ENCODE assay signal across 7 mouse cellular contexts in the genomic region with DNA sequence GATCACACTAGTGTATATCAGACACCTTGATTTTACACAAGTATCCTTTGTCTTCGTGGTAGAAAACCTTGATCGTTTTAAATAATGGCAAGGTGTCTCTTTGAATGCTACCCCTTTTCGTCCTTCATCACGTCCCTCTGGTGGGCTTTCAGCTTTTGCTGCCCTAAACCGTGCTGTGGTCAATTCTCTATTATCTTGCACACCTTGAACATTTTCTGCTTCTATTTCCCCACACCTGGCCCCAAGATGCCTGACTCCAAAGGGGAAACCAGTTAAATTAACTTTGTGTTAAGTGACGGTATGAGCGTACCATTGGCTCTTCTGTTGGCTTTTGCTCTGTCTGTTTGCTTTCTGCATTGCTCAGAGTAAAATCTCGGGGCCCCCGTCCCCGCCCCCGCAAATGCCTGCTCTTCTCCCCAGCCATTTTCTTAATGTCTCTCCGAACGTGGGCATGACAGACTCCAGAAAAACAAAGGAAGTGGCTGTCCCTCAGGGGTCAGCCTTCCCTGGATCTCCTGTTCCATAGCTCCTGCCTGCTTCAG.
A peak's percentile ranks its signal among the peaks of the same experiment; 100 is the strongest.
DNase-seq lines count a peak whose midpoint lies in the region; ATAC-seq lines count a peak whose summit lies in the region.

No protein-coding gene starts in this region.

- H3K27me3 ChIP-seq in forebrain, embryonic 16.5 days (replicated peaks; ENCODE audit: control insufficient read depth, insufficient read depth, low read length) = no peaks in the 10 kb centered on the region
- no peaks in the 10 kb centered on the region for H3K27me3 ChIP-seq in liver, embryonic 13.5 days

- peak; percentile 16 for ATAC-seq in CD4-positive, CD25-positive, alpha-beta regulatory T cell, adult 4 months
- ATAC-seq in forebrain, embryonic 16.5 days = no peak
- no peak for ATAC-seq in liver, embryonic 13.5 days (ENCODE audit: low read depth)

- H3K9me3 ChIP-seq in forebrain, embryonic 16.5 days (ENCODE audit: control insufficient read depth, low read length) = no peaks in the 10 kb centered on the region
- no peaks in the 10 kb centered on the region for H3K9me3 ChIP-seq in liver, embryonic 13.5 days (replicated peaks)

- peak overlapping the region; percentile 22; the same call in 1 of the 2 replicates for H3K27ac ChIP-seq in forebrain, embryonic 16.5 days (ENCODE audit: low read length)
- H3K27ac ChIP-seq in liver, embryonic 13.5 days = peak overlapping the region; percentile 56

- H3K9ac ChIP-seq in forebrain, embryonic 16.5 days (replicated peaks; ENCODE audit: low read depth, low read length) = no peak overlapping the region
- peak overlapping the region; percentile 37 for H3K9ac ChIP-seq in liver, embryonic 13.5 days

- peak; percentile 63 for DNase-seq in CD4-positive helper T cell, adult 2 months (ENCODE audit: low read depth, low spot score)
- no peak for DNase-seq in liver, embryonic 13.5 days
- DNase-seq in adrenal gland, postnatal 10 days = no peak
- no peak for DNase-seq in ovary, adult 18-20 months (ENCODE audit: low spot score)
- DNase-seq in gastrocnemius, adult 8-10 months (ENCODE audit: low spot score in 2 of 2) = no peak

- H3K36me3 ChIP-seq in forebrain, embryonic 16.5 days (ENCODE audit: control insufficient read depth, insufficient read depth) = no peaks in the 10 kb centered on the region
- no peaks in the 10 kb centered on the region for H3K36me3 ChIP-seq in liver, embryonic 13.5 days

- no peak overlapping the region for H3K4me3 ChIP-seq in forebrain, embryonic 16.5 days (replicated peaks; ENCODE audit: low read length)
- peak overlapping the region; percentile 12; the same call in 1 of the 2 replicates for H3K4me3 ChIP-seq in liver, embryonic 13.5 days (replicated peaks)

- peaks cover 47% of the 10 kb centered on the region for H3K4me1 ChIP-seq in forebrain, embryonic 16.5 days (replicated peaks; ENCODE audit: control insufficient read depth, insufficient read depth, low read length)
- peaks cover 61% of the 10 kb centered on the region for H3K4me1 ChIP-seq in liver, embryonic 13.5 days (replicated peaks)

- H3K4me2 ChIP-seq in forebrain, embryonic 16.5 days (ENCODE audit: low read length) = peak overlapping the region; percentile 16
- H3K4me2 ChIP-seq in liver, embryonic 13.5 days = peak overlapping the region; percentile 55

- WGBS in forebrain, embryonic 16.5 days = 13% methylated on average over 13 of the region's 13 CpGs
- 19% methylated on average over 13 of the region's 13 CpGs for WGBS in liver, embryonic 13.5 days (ENCODE audit: insufficient replicate concordance)
